Mouse (Mus musculus) cortical plate, adult 2 months (tissue): ENCODE results near the gene Ttbk1. TPM values are rescaled to one million over a fixed set of nuclear protein-coding genes. Genes with fewer than 3 reads are reported as not detected.

Experiments used
- H3K27ac ChIP-seq: fragments of 200-500 bp; 2 replicates; pipeline ENCODE4 v1.5.1; 2012; ENCODE audit warnings: low read length, control low read depth, inconsistent platforms; ENCODE audit not compliant: insufficient read depth
- H3K4me1 ChIP-seq: fragments of 200-500 bp; 2 replicates; pipeline ENCODE4 v1.6.1; 2011; ENCODE audit warnings: low read length; ENCODE audit not compliant: control insufficient read depth, insufficient read depth
- H3K4me3 ChIP-seq: fragments of 200-500 bp; 2 replicates; pipeline ENCODE4 v1.5.1; 2011; ENCODE audit warnings: mild to moderate bottlenecking, low read length, control low read depth; ENCODE audit not compliant: insufficient read depth
- CTCF ChIP-seq: fragments of 200-500 bp; IDR thresholded peaks from 2 replicates; pipeline ENCODE4 v1.5.1; 2011; ENCODE audit warnings: mild to moderate bottlenecking, control low read depth, low read length; ENCODE audit not compliant: insufficient read depth; ENCODE audit errors: extremely low read depth
- POLR2A ChIP-seq: fragments of 200-500 bp; IDR thresholded peaks from 2 replicates; pipeline ENCODE4 v1.6.1; 2011; ENCODE audit warnings: mild to moderate bottlenecking, low read length, control low read depth; ENCODE audit not compliant: insufficient read depth; ENCODE audit errors: extremely low read depth
- polyA plus RNA-seq: library from polyadenylated mRNA; depleted of rRNA; stranded (reverse); fragments of >200 nt; gene quantifications from 2 replicates; pipeline ENCODE4 v1.2.3, GENCODE M21; 2012; rRNA removed

The Ttbk1 gene
- polyA plus RNA-seq, 1 experiment: 57.3 TPM

GRCm38 (mm10) chr17:46428761-46429414 is 58.6 kb downstream of the Ttbk1 start, which contains the start of gene Crip3:
TSS of gene Crip3 (plus strand) at chr17:46428926.
- TF ChIP-seq CTCF: no peak
- H3K27ac ChIP-seq: no peak within 1 kb of the TSS
- no peak within 1 kb of the TSS for H3K4me3 ChIP-seq
- H3K4me1 ChIP-seq: no peaks in the 10 kb centered on the region

DNA sequence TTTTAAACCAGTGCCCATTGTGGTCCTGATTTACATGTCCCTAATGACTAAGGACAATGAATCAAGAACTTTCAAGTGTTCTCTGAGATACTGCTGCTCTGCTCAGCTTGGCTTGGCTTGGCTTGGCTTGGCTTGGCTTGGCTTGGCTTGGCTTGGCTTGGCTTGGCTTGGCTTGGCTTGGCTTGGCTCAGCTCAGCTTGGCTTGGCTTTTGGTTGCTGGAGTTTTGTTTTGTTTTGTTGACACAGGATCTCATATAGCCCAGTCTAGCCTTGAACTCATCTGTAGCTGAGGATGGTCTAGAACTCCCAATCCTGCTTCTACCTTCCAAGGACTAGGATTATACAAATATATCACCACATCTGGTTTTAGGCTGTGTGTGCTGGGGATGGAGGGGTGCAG is 61.0 kb downstream of the Ttbk1 start:
- Histone ChIP-seq H3K4me1 (no peaks in the 10 kb centered on the region), H3K4me3 (no peak overlapping the region), H3K27ac (no peak overlapping the region)
- TF ChIP-seq POLR2A (no peak), CTCF (no peak)

DNA sequence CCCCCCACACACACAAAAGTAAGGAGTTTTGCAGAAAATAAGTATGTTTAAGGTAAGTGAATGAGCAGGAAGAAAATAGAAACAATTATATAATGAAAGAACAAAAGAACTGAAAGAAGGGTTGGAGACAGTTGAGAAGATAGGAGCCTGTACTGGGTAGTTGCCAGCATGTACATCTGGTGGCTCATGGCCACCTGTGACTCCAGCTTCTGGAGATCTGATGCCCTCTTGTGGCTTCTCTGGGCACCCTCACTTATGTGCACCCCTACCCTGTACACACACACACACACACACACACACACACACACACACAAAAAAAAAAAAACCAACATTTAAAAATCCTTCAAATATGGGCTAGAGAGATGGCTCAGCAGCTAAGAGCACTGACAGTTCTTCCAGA is 67.8 kb downstream of the Ttbk1 start:
- H3K27ac ChIP-seq: no peak overlapping the region
- H3K4me3 ChIP-seq: no peak overlapping the region
- TF ChIP-seq CTCF: no peak
- no peak for TF ChIP-seq POLR2A
- H3K4me1 ChIP-seq: no peaks in the 10 kb centered on the region

GRCm38 (mm10) chr17:46418628-46419027 is 68.8 kb downstream of the Ttbk1 start:
- TF ChIP-seq POLR2A (no peak), CTCF (no peak)
- no peak overlapping the region for H3K27ac ChIP-seq
- H3K4me1 ChIP-seq: no peaks in the 10 kb centered on the region
- no peak overlapping the region for H3K4me3 ChIP-seq

DNA sequence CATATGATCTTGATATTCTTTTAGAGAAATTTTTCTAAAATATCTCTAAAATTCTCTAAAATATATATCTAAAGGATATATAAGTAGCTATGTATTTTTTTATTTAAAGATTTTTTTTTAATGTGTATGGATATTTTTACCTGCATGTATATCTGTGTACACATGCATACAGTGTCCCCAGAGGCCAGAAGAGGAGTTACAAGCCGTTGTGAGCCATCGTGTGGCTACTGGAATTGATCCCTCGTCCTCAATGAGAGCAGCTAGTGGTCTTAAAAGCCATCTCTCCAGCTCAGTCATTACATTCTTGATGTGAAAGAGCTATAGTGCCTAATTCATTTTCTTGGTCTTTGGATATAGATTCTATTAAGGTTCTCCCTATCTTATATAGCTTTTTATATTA is 79.0 kb downstream of the Ttbk1 start:
- no peak overlapping the region for H3K27ac ChIP-seq
- H3K4me1 ChIP-seq: no peaks in the 10 kb centered on the region
- no peak overlapping the region for H3K4me3 ChIP-seq
- TF ChIP-seq POLR2A (no peak), CTCF (peak; percentile 47)

DNA sequence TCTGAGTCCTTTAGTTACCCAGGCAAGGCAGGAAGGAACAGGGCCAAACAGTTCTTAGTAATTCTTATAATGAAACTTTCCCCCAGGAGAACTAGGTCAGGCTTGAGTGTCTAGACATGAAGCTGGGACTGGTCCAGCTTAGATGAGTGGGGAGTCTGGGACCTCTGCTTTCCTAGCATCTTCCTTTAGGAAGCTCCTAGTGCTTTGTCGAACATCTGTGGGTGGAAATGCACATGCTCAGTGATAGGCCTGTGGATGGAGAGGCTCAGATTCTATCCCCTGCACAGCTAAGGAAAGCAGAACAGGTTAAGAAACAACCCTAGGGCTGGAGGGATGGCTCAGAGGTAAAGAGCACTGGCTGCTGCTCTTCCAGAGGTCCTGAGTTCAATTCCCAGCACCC is 92.8 kb downstream of the Ttbk1 start:
- no peak for TF ChIP-seq POLR2A
- no peak for TF ChIP-seq CTCF

DNA sequence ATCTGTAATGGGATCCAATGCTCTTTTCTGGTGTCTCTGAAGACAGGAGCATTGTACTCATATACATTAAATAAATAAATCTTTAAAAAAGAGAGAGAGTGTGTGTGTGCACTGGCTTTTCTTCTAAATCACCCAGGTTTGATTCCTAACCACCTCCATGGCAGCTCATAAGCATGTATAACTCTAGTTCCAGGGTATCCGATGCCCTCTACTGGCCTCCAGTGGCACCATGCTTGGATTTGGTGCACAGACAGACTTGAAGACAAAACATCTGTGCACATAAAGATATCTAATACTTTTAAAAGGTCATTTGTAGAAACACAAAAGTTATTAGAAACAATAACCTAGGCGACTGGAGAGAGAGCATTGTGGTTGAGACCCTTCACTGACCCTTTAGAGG is 94.5 kb downstream of the Ttbk1 start:
- H3K27ac ChIP-seq: no peak overlapping the region
- peaks cover 2% of the 10 kb centered on the region; the same call in 1 of the 2 replicates for H3K4me1 ChIP-seq
- peak; percentile 79 for TF ChIP-seq CTCF
- TF ChIP-seq POLR2A: no peak
- H3K4me3 ChIP-seq: no peak overlapping the region

More for the DNA sequence above, 92.8 kb downstream of the Ttbk1 start:
- Histone ChIP-seq H3K4me1 (peaks cover 2% of the 10 kb centered on the region; the same call in 1 of the 2 replicates), H3K27ac (no peak overlapping the region), H3K4me3 (no peak overlapping the region)

Other genes with a start within 250 kb of the Ttbk1 start
- gene Polr1c, start 239.6 kb downstream of the Ttbk1 start, polyA plus RNA-seq: 45.4 and 47.2 TPM in 2 replicates
- gene Yipf3, start 239.6 kb downstream of the Ttbk1 start, polyA plus RNA-seq: 91.5 and 92.5 TPM in 2 replicates
- gene Lrrc73, start 234.1 kb downstream of the Ttbk1 start, polyA plus RNA-seq: 68.4 and 70.5 TPM in 2 replicates
- gene Tjap1, start 204.6 kb downstream of the Ttbk1 start, polyA plus RNA-seq: 60.2 and 62.8 TPM in 2 replicates
- gene Dlk2, start 190.3 kb downstream of the Ttbk1 start, polyA plus RNA-seq: 127 and 136 TPM in 2 replicates
- 10.4 and 10.6 TPM in 2 replicates for gene Abcc10, start 159.3 kb downstream of the Ttbk1 start, polyA plus RNA-seq
- 29.4 and 29.6 TPM in 2 replicates for gene Zfp318, start 103.9 kb downstream of the Ttbk1 start, polyA plus RNA-seq
- gene Crip3, start 58.7 kb downstream of the Ttbk1 start, polyA plus RNA-seq: 10.2 and 12.0 TPM in 2 replicates
- gene Slc22a7, start 49.2 kb downstream of the Ttbk1 start, polyA plus RNA-seq: 0.25 and 0.27 TPM in 2 replicates
- 5.9 and 6.5 TPM in 2 replicates for gene Dnph1, start 9.0 kb upstream of the Ttbk1 start, polyA plus RNA-seq
- 60.0 and 70.5 TPM in 2 replicates for gene Cul9, start 58.7 kb upstream of the Ttbk1 start, polyA plus RNA-seq
- gene Srf, start 68.5 kb upstream of the Ttbk1 start, polyA plus RNA-seq: 89.1 and 90.0 TPM in 2 replicates
- gene Ptk7, start 141.8 kb upstream of the Ttbk1 start, polyA plus RNA-seq: 6.5 and 6.8 TPM in 2 replicates
- gene Klc4, start 158.3 kb upstream of the Ttbk1 start, polyA plus RNA-seq: 20.0 and 20.6 TPM in 2 replicates
- gene Mrpl2, start 158.6 kb upstream of the Ttbk1 start, polyA plus RNA-seq: 46.2 and 52.6 TPM in 2 replicates
- gene Cul7, start 162.7 kb upstream of the Ttbk1 start, polyA plus RNA-seq: 25.8 and 27.4 TPM in 2 replicates
- 28.1 and 29.5 TPM in 2 replicates for gene Rrp36, start 186.7 kb upstream of the Ttbk1 start, polyA plus RNA-seq
- 154 and 157 TPM in 2 replicates for gene Mea1, start 191.1 kb upstream of the Ttbk1 start, polyA plus RNA-seq
- 254 and 268 TPM in 2 replicates for gene Klhdc3, start 193.2 kb upstream of the Ttbk1 start, polyA plus RNA-seq
- 97.4 and 98.9 TPM in 2 replicates for gene Ppp2r5d, start 217.4 kb upstream of the Ttbk1 start, polyA plus RNA-seq
- gene Pex6, start 223.8 kb upstream of the Ttbk1 start, polyA plus RNA-seq: 48.4 and 50.8 TPM in 2 replicates
- gene Gnmt, start 241.5 kb upstream of the Ttbk1 start, polyA plus RNA-seq: 1.3 and 1.8 TPM in 2 replicates